Mouse (Mus musculus) midbrain, postnatal 0 days (tissue): ENCODE measurements around the gene Efhb. TPM values are rescaled to one million over a fixed set of nuclear protein-coding genes. Genes with fewer than 3 reads are reported as not detected.

Source experiments
- ATAC-seq: fragments of 200-750 bp; cut with Nextera tagmentation; 2 replicates; pipeline ENCODE4 v1.8.0; 2017; ENCODE audit warnings: moderate number of reproducible peaks, mild to moderate bottlenecking, moderate TSS enrichment, moderate library complexity; ENCODE audit not compliant: low FRiP score
- DNase-seq: peaks from one replicate; pipeline ENCODE4 v3.0.0-alpha.2; 2015; ENCODE audit warnings: low spot score
- H3K27ac ChIP-seq: fragments of 300-500 bp; sonication (generic); 2 replicates; pipeline ENCODE4 v1.5.1; 2014; ENCODE audit warnings: low read depth, mild to moderate bottlenecking, low read length, mixed read lengths
- H3K27me3 ChIP-seq: fragments of 300-500 bp; sonication (generic); 2 replicates; pipeline ENCODE4 v1.6.1; 2014; ENCODE audit warnings: low read length, control low read depth, mixed read lengths; ENCODE audit not compliant: insufficient read depth
- H3K36me3 ChIP-seq: fragments of 300-500 bp; sonication (generic); 2 replicates; pipeline ENCODE4 v1.6.1; 2014; ENCODE audit warnings: low read length, control low read depth, mixed read lengths; ENCODE audit not compliant: insufficient read depth
- H3K4me1 ChIP-seq: fragments of 300-500 bp; sonication (generic); 2 replicates; pipeline ENCODE4 v1.6.1; 2014; ENCODE audit warnings: mild to moderate bottlenecking, control low read depth, antibody characterized with exemption, low read length, mixed read lengths; ENCODE audit not compliant: insufficient read depth
- H3K4me2 ChIP-seq: fragments of 300-500 bp; sonication (generic); 2 replicates; pipeline ENCODE4 v1.6.1; 2014; ENCODE audit warnings: low read depth, mild to moderate bottlenecking, low read length, mixed read lengths; ENCODE audit not compliant: poor library complexity, severe bottlenecking
- H3K4me3 ChIP-seq: fragments of 300-500 bp; sonication (generic); 2 replicates; pipeline ENCODE4 v1.5.1; 2014; ENCODE audit warnings: low read depth, mild to moderate bottlenecking, low read length, moderate library complexity
- H3K9ac ChIP-seq: fragments of 300-500 bp; sonication (generic); replicated peaks from 2 replicates; pipeline ENCODE4 v1.6.1; 2014; ENCODE audit warnings: mild to moderate bottlenecking, low read length, moderate library complexity, mixed read lengths; ENCODE audit not compliant: poor library complexity, severe bottlenecking
- H3K9me3 ChIP-seq: fragments of 300-500 bp; sonication (generic); 2 replicates; pipeline ENCODE4 v1.6.1; 2016; ENCODE audit warnings: low read length, control low read depth
- CTCF ChIP-seq: IDR thresholded peaks from 2 replicates; pipeline ENCODE4 v1.5.1; 2016; ENCODE audit warnings: antibody characterized with exemption, mild to moderate bottlenecking
- whole genome bisulfite sequencing: fragments of 180-500 bp; shearing (Covaris S2); extraction: QIAGEN DNeasy Blood & Tissue Kit; methylation state at CpG from one replicate; pipeline ENCODE4 v1.1.7; 2014; 5-methylcytosine and 5-hydroxymethylcytosine counted together
- polyA plus RNA-seq: library from polyadenylated mRNA; unstranded; fragments of >200 nt; fragmentation: Nextera tagmentation; extraction: Ambion mirVana; gene quantifications from 2 replicates; pipeline ENCODE4 v1.2.1, GENCODE M21; 2015
- total RNA-seq: library from RNA; depleted of rRNA; stranded (reverse); fragments of >200 nt; gene quantifications from 2 replicates; pipeline ENCODE4 v1.2.3, GENCODE M21; 2014; rRNA removed

Efhb gene
- 1.2 and 3.1 TPM in 2 replicates for total RNA-seq
- 0.66 and 1.0 TPM in 2 replicates for polyA plus RNA-seq

GRCm38 (mm10) chr17:53462603-53463495 lies at the start of gene Efhb:
TSS of gene Efhb (minus strand) at chr17:53463321.
- Histone ChIP-seq H3K4me1 (no peaks in the 10 kb centered on the region), H3K27me3 (no peaks in the 10 kb centered on the region), H3K4me2 (peak within 1 kb of the TSS; percentile 76), H3K27ac (no peak within 1 kb of the TSS), H3K4me3 (peak within 1 kb of the TSS; percentile 43), H3K36me3 (no peaks in the 10 kb centered on the region), H3K9ac (peak within 1 kb of the TSS; percentile 51), H3K9me3 (no peaks in the 10 kb centered on the region)
- no peak for TF ChIP-seq CTCF
- DNase-seq (peak; percentile 90), ATAC-seq (peak; percentile 91)
- WGBS, result 16% methylated on average over 26 of the region's 26 CpGs

GRCm38 (mm10) chr17:53512311-53512951 lies 49.3 kb upstream of the Efhb start:
- DNase-seq (peak; percentile 63), ATAC-seq (no peak; the same call in 1 of the 2 replicates)
- Histone ChIP-seq H3K4me2 (no peak overlapping the region), H3K4me3 (no peak overlapping the region), H3K4me1 (no peaks in the 10 kb centered on the region), H3K9me3 (no peaks in the 10 kb centered on the region), H3K27me3 (no peaks in the 10 kb centered on the region), H3K9ac (no peak overlapping the region), H3K27ac (no peak overlapping the region), H3K36me3 (no peaks in the 10 kb centered on the region)
- WGBS, result 74% methylated on average over 2 of the region's 2 CpGs
- TF ChIP-seq CTCF, result peak; percentile 73

- no peak overlapping the region for H3K9ac ChIP-seq
- peaks cover 22% of the 10 kb centered on the region; the same call in 1 of the 2 replicates for H3K36me3 ChIP-seq
- 98% methylated on average over 2 of the region's 2 CpGs for WGBS
- H3K4me3 ChIP-seq, result no peak overlapping the region
- H3K4me2 ChIP-seq, result no peak overlapping the region
- DNase-seq (no peak), ATAC-seq (no peak)
- H3K9me3 ChIP-seq, result no peaks in the 10 kb centered on the region
- H3K4me1 ChIP-seq, result no peaks in the 10 kb centered on the region
- H3K27me3 ChIP-seq, result no peaks in the 10 kb centered on the region
- no peak for TF ChIP-seq CTCF
- no peak overlapping the region for H3K27ac ChIP-seq
Measured at GRCm38 (mm10) chr17:53502966-53503365, 39.8 kb upstream of the Efhb start.

GRCm38 (mm10) chr17:53489007-53489378 lies 25.9 kb upstream of the Efhb start:
- 94% methylated on average over 1 of the region's 1 CpGs for WGBS
- no peak for TF ChIP-seq CTCF

GRCm38 (mm10) chr17:53488291-53489006 lies 25.3 kb upstream of the Efhb start:
- H3K4me1 ChIP-seq, result no peaks in the 10 kb centered on the region

More at GRCm38 (mm10) chr17:53489007-53489378, 25.9 kb upstream of the Efhb start:
- Histone ChIP-seq H3K4me2 (no peak overlapping the region), H3K4me1 (no peaks in the 10 kb centered on the region), H3K9ac (no peak overlapping the region), H3K36me3 (peaks cover 6% of the 10 kb centered on the region; the same call in 1 of the 2 replicates), H3K9me3 (no peaks in the 10 kb centered on the region), H3K27ac (no peak overlapping the region), H3K4me3 (no peak overlapping the region), H3K27me3 (no peaks in the 10 kb centered on the region)
- DNase-seq (no peak), ATAC-seq (no peak)

More at GRCm38 (mm10) chr17:53488291-53489006, 25.3 kb upstream of the Efhb start:
- Histone ChIP-seq H3K4me2 (no peak overlapping the region), H3K4me3 (no peak overlapping the region), H3K27me3 (no peaks in the 10 kb centered on the region), H3K9ac (no peak overlapping the region), H3K27ac (no peak overlapping the region), H3K9me3 (no peaks in the 10 kb centered on the region), H3K36me3 (peaks cover 6% of the 10 kb centered on the region; the same call in 1 of the 2 replicates)
- DNase-seq (no peak), ATAC-seq (no peak)
- 97% methylated on average over 4 of the region's 4 CpGs for whole genome bisulfite sequencing
- no peak for TF ChIP-seq CTCF
